In the genomic region with DNA sequence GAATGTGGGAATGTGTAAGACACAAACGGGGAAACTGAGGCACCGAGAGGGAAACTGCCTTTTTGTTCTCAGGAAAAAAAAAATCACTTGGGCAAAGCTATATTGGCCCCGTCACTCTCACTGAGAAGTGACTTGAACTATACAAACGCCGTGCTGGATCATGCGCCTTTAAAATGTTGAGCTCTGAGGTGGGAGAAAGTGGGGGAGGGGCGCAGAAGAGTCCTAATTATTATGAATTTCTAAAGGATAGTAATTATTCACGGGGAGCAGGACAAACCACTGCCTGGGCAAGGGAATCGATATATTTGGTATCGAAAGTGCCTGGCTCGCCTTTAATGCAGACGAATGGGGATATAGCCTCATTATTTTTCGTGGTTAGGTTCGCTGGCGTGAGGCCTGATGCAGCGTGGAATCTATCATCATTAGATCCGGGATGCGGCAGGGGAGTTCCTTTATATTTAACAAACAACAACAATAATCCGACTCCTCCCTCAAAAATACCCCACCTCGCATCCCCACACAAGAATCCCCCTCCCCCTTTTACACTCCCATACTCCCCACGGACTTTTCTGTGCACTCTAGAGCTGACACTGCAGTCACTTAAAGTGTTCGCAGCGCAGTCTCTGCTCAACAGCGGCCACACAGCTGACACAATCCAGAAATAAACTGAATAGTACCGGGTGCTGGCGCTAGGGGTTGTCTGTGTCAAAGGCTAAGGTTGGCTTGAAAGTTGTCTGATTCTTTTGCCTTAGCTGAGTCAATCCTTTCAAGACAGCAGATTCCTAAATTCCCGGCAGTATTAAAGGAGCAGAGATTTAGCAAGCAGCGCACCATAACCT, we compare ENCODE assay signal across 8 mouse cellular contexts. TPM values are rescaled to one million over a fixed set of nuclear protein-coding genes. Genes with fewer than 3 reads are reported as not detected.
A peak's percentile ranks its signal among the peaks of the same experiment; 100 is the strongest.
DNase-seq lines count a peak whose midpoint lies in the region; ATAC-seq and TF ChIP-seq lines count a peak whose summit lies in the region.

No protein-coding gene starts in this region.

- peaks cover 32% of the 10 kb centered on the region for H3K27me3 ChIP-seq in forebrain, embryonic 15.5 days
- H3K27me3 ChIP-seq in limb, embryonic 11.5 days (ENCODE audit: control insufficient read depth, insufficient read depth, low read length): peaks cover 48% of the 10 kb centered on the region
- H3K27me3 ChIP-seq in stomach, postnatal 0 days (ENCODE audit: control insufficient read depth, insufficient read depth, low read length): peaks cover 10% of the 10 kb centered on the region; the same call in 1 of the 2 replicates

- peak; percentile 52 for TF ChIP-seq CTCF in stomach, postnatal 0 days (IDR thresholded peaks at IDR 0.05; ENCODE audit: low read depth)

- peak overlapping the region; percentile 14; the same call in 1 of the 2 replicates for H3K9ac ChIP-seq in forebrain, embryonic 15.5 days (replicated peaks)
- no peak overlapping the region for H3K9ac ChIP-seq in limb, embryonic 11.5 days (ENCODE audit: low read length)
- H3K9ac ChIP-seq in stomach, postnatal 0 days (ENCODE audit: low read length): no peak overlapping the region

- DNase-seq in layer of hippocampus, postnatal 10 days (ENCODE audit: low spot score in 2 of 2): peak; percentile 53 to 55
- DNase-seq in layer of hippocampus, adult 9-11 months: no peak
- DNase-seq in cerebellum, adult 9-11 months: peak; percentile 28
- peak; percentile 54 for DNase-seq in limb, embryonic 11.5 days (ENCODE audit: low spot score)
- DNase-seq in stomach, postnatal 0 days (ENCODE audit: low spot score): peak; percentile 15
- DNase-seq in thymus, postnatal 10 days (ENCODE audit: low spot score in 2 of 2): no peak
- no peak for DNase-seq in testis, postnatal 14 days (ENCODE audit: low spot score)

- ATAC-seq in forebrain, embryonic 15.5 days (replicated peaks): peak; percentile 59
- ATAC-seq in limb, embryonic 11.5 days (ENCODE audit: insufficient number of reproducible peaks, low FRiP score, low TSS enrichment, low read depth): peak; percentile 65; the same call in 1 of the 2 replicates
- no peak for ATAC-seq in stomach, postnatal 0 days (ENCODE audit: low FRiP score, low TSS enrichment)

- TF ChIP-seq EP300 in stomach, postnatal 0 days (optimal IDR thresholded peaks at IDR 0.05): no peak

- H3K36me3 ChIP-seq in forebrain, embryonic 15.5 days: no peaks in the 10 kb centered on the region
- H3K36me3 ChIP-seq in limb, embryonic 11.5 days (ENCODE audit: control insufficient read depth, insufficient read depth, low read length): no peaks in the 10 kb centered on the region
- no peaks in the 10 kb centered on the region for H3K36me3 ChIP-seq in stomach, postnatal 0 days (ENCODE audit: control insufficient read depth, insufficient read depth, low read length)

- H3K9me3 ChIP-seq in forebrain, embryonic 15.5 days: no peaks in the 10 kb centered on the region
- no peaks in the 10 kb centered on the region for H3K9me3 ChIP-seq in limb, embryonic 11.5 days (ENCODE audit: control insufficient read depth, low read length)
- H3K9me3 ChIP-seq in stomach, postnatal 0 days (ENCODE audit: control insufficient read depth, low read length): no peaks in the 10 kb centered on the region

- H3K27ac ChIP-seq in forebrain, embryonic 15.5 days (replicated peaks): no peak overlapping the region
- no peak overlapping the region for H3K27ac ChIP-seq in limb, embryonic 11.5 days (replicated peaks; ENCODE audit: low read depth, low read length)
- H3K27ac ChIP-seq in stomach, postnatal 0 days (replicated peaks): no peak overlapping the region

- H3K4me2 ChIP-seq in forebrain, embryonic 15.5 days (replicated peaks): peak overlapping the region; percentile 49
- H3K4me2 ChIP-seq in limb, embryonic 11.5 days (ENCODE audit: low read depth, severe bottlenecking): no peak overlapping the region; the same call in 1 of the 2 replicates
- no peak overlapping the region for H3K4me2 ChIP-seq in stomach, postnatal 0 days (replicated peaks; ENCODE audit: low read depth)

- WGBS in forebrain, embryonic 15.5 days: 3% methylated on average over 28 of the region's 28 CpGs
- WGBS in limb, embryonic 11.5 days: 4% methylated on average over 28 of the region's 28 CpGs
- 5% methylated on average over 28 of the region's 28 CpGs for WGBS in stomach, postnatal 0 days

- H3K4me3 ChIP-seq in forebrain, embryonic 15.5 days: peak overlapping the region; percentile 34
- no peak overlapping the region for H3K4me3 ChIP-seq in limb, embryonic 11.5 days (ENCODE audit: low read depth, low read length)
- H3K4me3 ChIP-seq in stomach, postnatal 0 days (ENCODE audit: low read depth, low read length): no peak overlapping the region

- peaks cover 32% of the 10 kb centered on the region for H3K4me1 ChIP-seq in forebrain, embryonic 15.5 days
- H3K4me1 ChIP-seq in limb, embryonic 11.5 days (ENCODE audit: control insufficient read depth, insufficient read depth, low read length): no peaks in the 10 kb centered on the region
- H3K4me1 ChIP-seq in stomach, postnatal 0 days (replicated peaks; ENCODE audit: control insufficient read depth, insufficient read depth): no peaks in the 10 kb centered on the region

RNA-seq across cellular contexts. Expression of gene Nxph1, which starts 10.1 kb away (rescaled TPM):
- total RNA-seq in layer of hippocampus, postnatal 10 days (2021): 10 to 100 TPM; 53.6 to 55.6 TPM
- 40.1 and 42.9 TPM in 2 replicates for polyA plus RNA-seq in forebrain, embryonic 15.5 days (2015; fragmentation: Nextera tagmentation; extraction: Ambion mirVana)
- 0.12 and 0.13 TPM in 2 replicates for polyA plus RNA-seq in limb, embryonic 11.5 days (2014; fragmentation: Nextera tagmentation; extraction: Ambion mirVana)
- 0.28 and 0.42 TPM in 2 replicates for polyA plus RNA-seq in stomach, postnatal 0 days (2015; fragmentation: Nextera tagmentation; extraction: Ambion mirVana)

Comparison
In these comparisons a context has a peak if more than half of its experiments do, and no peak if none do; other contexts are left out.
1. DNase-seq: peak in layer of hippocampus, postnatal 10 days (2 of 2), cerebellum, adult 9-11 months (single experiment), limb, embryonic 11.5 days (single experiment) and stomach, postnatal 0 days (single experiment); none in layer of hippocampus, adult 9-11 months (single experiment), thymus, postnatal 10 days (0 of 2) and testis, postnatal 14 days (single experiment).
2. RNA of gene Nxph1, which starts 10.1 kb away (polyA plus RNA-seq): 40.1 to 42.9 TPM in forebrain, embryonic 15.5 days; 0.28 to 0.42 TPM in stomach, postnatal 0 days and 0.12 to 0.13 TPM in limb, embryonic 11.5 days; every median in the first group is over 10 times any median in the second.